Mouse (Mus musculus) midbrain, embryonic 15.5 days (tissue): Measurements from ENCODE around the gene Gm10842. TPM values are rescaled to one million over a fixed set of nuclear protein-coding genes. Genes with fewer than 3 reads are reported as not detected.

Experiments used
- ATAC-seq: fragments of 200-750 bp; cut with Nextera tagmentation; replicated peaks from 2 replicates; pipeline ENCODE4 v1.8.0; 2017; ENCODE audit warnings: moderate TSS enrichment
- H3K27ac ChIP-seq: fragments of 300-500 bp; sonication (generic); 2 replicates; pipeline ENCODE4 v1.5.1; 2015; ENCODE audit warnings: mild to moderate bottlenecking, inconsistent platforms
- H3K27me3 ChIP-seq: fragments of 300-500 bp; sonication (generic); replicated peaks from 2 replicates; pipeline ENCODE4 v1.6.1; 2015; ENCODE audit warnings: inconsistent platforms
- H3K36me3 ChIP-seq: fragments of 300-500 bp; sonication (generic); replicated peaks from 2 replicates; pipeline ENCODE4 v1.6.1; 2015; ENCODE audit warnings: inconsistent platforms
- H3K4me1 ChIP-seq: fragments of 300-500 bp; sonication (generic); 2 replicates; pipeline ENCODE4 v1.6.1; 2015; ENCODE audit warnings: inconsistent platforms
- H3K4me2 ChIP-seq: fragments of 300-500 bp; sonication (generic); 2 replicates; pipeline ENCODE4 v1.6.1; 2015; ENCODE audit warnings: inconsistent platforms, mild to moderate bottlenecking, moderate library complexity
- H3K4me3 ChIP-seq: fragments of 300-500 bp; sonication (generic); 2 replicates; pipeline ENCODE4 v1.5.1; 2015; ENCODE audit warnings: mild to moderate bottlenecking, inconsistent platforms
- H3K9ac ChIP-seq: fragments of 300-500 bp; sonication (generic); 2 replicates; pipeline ENCODE4 v1.6.1; 2015; ENCODE audit warnings: mild to moderate bottlenecking, inconsistent platforms
- H3K9me3 ChIP-seq: fragments of 300-500 bp; sonication (generic); 2 replicates; pipeline ENCODE4 v1.6.1; 2016; ENCODE audit warnings: inconsistent platforms
- WGBS: fragments of 180-500 bp; shearing (Covaris S2); methylation state at CpG from one replicate; pipeline ENCODE4 v1.1.7; 2015; ENCODE audit warnings: mixed read lengths; 5-methylcytosine and 5-hydroxymethylcytosine counted together
- polyA plus RNA-seq: library from polyadenylated mRNA; unstranded; fragments of >200 nt; fragmentation: Nextera tagmentation; extraction: Ambion mirVana; gene quantifications from 2 replicates; pipeline ENCODE4 v1.2.1, GENCODE M21; 2015

Gm10842 gene
- polyA plus RNA-seq, 1 experiment from 2014 or later, result not detected

DNA sequence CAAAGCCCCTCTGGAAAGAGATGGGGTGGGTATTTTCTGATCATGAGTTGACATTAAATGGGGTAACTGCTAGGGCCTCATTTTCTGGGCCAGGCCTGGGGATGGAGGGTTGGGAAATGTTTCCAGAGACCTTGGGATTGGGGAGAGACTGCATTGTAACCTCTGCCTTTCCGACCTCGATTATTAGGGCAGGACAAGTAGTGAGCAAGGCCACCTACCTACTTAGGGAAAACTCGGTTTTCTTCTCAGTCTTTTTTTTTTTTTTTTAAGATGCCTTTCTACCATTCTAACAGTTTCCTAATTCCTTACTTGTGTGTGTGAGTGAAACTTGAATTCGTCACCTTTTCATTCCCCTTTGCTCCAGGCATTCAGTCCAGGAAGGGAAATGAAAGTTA is 35.8 kb downstream of the Gm10842 start:
- no peak for ATAC-seq
- peak overlapping the region; percentile 71 for H3K9ac ChIP-seq
- no peaks in the 10 kb centered on the region for H3K27me3 ChIP-seq
- peak overlapping the region; percentile 72 for H3K4me2 ChIP-seq
- WGBS, result 9% methylated on average over 4 of the region's 4 CpGs
- no peaks in the 10 kb centered on the region for H3K9me3 ChIP-seq
- H3K4me3 ChIP-seq, result peak overlapping the region; percentile 54
- peaks cover 7% of the 10 kb centered on the region for H3K36me3 ChIP-seq
- peaks cover 23% of the 10 kb centered on the region for H3K4me1 ChIP-seq
- peak overlapping the region; percentile 96 for H3K27ac ChIP-seq

- H3K4me2 ChIP-seq, result no peak overlapping the region
- no peaks in the 10 kb centered on the region for H3K9me3 ChIP-seq
- peaks cover 17% of the 10 kb centered on the region for H3K4me1 ChIP-seq
- no peak overlapping the region for H3K9ac ChIP-seq
- H3K4me3 ChIP-seq, result no peak overlapping the region
- H3K36me3 ChIP-seq, result peaks cover 7% of the 10 kb centered on the region
- H3K27me3 ChIP-seq, result no peaks in the 10 kb centered on the region
- 88% methylated on average over 3 of the region's 3 CpGs for WGBS
- no peak overlapping the region for H3K27ac ChIP-seq
- no peak for ATAC-seq
Measured at GRCm38 (mm10) chr11:105184678-105185077, 38.0 kb downstream of the Gm10842 start.

DNA sequence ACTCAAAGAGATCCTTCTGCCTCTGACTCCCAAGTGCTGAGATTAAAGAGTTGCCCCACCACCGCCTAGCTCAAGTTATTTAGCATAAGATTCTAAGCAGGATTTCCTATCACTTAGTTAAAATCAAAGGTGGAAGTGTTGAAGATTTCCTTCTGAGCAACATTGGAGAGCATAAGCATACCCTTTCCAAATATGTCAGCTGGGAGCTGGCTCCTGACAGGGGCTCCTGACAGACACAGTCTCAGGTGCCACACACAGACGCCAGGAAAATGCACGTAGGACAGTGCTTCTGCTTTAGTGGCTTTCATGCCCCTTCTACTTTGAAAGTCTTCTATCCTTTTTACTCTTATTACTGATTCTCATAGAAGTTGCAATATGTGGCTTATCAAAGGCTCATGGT is 45.5 kb downstream of the Gm10842 start:
- Histone ChIP-seq H3K4me2 (no peak overlapping the region), H3K27me3 (no peaks in the 10 kb centered on the region), H3K36me3 (no peaks in the 10 kb centered on the region), H3K9ac (no peak overlapping the region), H3K4me1 (no peaks in the 10 kb centered on the region), H3K27ac (no peak overlapping the region), H3K4me3 (no peak overlapping the region), H3K9me3 (no peaks in the 10 kb centered on the region)
- WGBS, result 93% methylated on average over 3 of the region's 3 CpGs
- no peak for ATAC-seq

Other genes with a start within 250 kb of the Gm10842 start
- gene Efcab3, start 83.3 kb upstream of the Gm10842 start, polyA plus RNA-seq, result not detected in 2 replicates
- gene Mettl2, start 20.5 kb upstream of the Gm10842 start, polyA plus RNA-seq, result 30.4 and 34.5 TPM in 2 replicates
- 18.8 and 20.9 TPM in 2 replicates for gene Tlk2, start 31.9 kb downstream of the Gm10842 start, polyA plus RNA-seq
- gene Mrc2, start 145.8 kb downstream of the Gm10842 start, polyA plus RNA-seq, result 5.8 and 6.8 TPM in 2 replicates